Mouse (Mus musculus): Measurements from ENCODE around the gene Oat. TPM values are rescaled to one million over a fixed set of nuclear protein-coding genes. Genes with fewer than 3 reads are reported as not detected.

The Oat gene
- polyA plus RNA-seq, 1 experiment from 2014 or later, result 270 TPM

- H3K4me3 ChIP-seq (ENCODE audit: low read depth, low read length), result no peak overlapping the region
- WGBS, result 40% methylated on average over 5 of the region's 5 CpGs
- no peaks in the 10 kb centered on the region for H3K4me1 ChIP-seq (ENCODE audit: insufficient read depth)
- ATAC-seq (ENCODE audit: insufficient read depth), result no peak
- H3K27me3 ChIP-seq (ENCODE audit: insufficient read depth, low read length), result peaks cover 4% of the 10 kb centered on the region; the same call in 1 of the 2 replicates
- H3K9me3 ChIP-seq (ENCODE audit: low read depth, low read length), result no peaks in the 10 kb centered on the region
- no peak for DNase-seq
- H3K36me3 ChIP-seq (ENCODE audit: insufficient read depth), result no peaks in the 10 kb centered on the region
- no peak for TF ChIP-seq CTCF (IDR thresholded peaks at IDR 0.05; ENCODE audit: low read depth)
- H3K27ac ChIP-seq (ENCODE audit: low read depth), result no peak overlapping the region
- no peak overlapping the region for H3K4me2 ChIP-seq
- no peak overlapping the region for H3K9ac ChIP-seq
These were observed 13.4 kb upstream of the Oat start for GRCm38 (mm10) chr7:132589610-132590009.

GRCm38 (mm10) chr7:132587167-132587566 lies 11.0 kb upstream of the Oat start:
- peak; percentile 19 for DNase-seq
- H3K9me3 ChIP-seq (ENCODE audit: low read depth, low read length), result no peaks in the 10 kb centered on the region
- no peak overlapping the region for H3K4me2 ChIP-seq
- no peaks in the 10 kb centered on the region for H3K36me3 ChIP-seq (ENCODE audit: insufficient read depth)
- WGBS, result 38% methylated on average over 5 of the region's 5 CpGs
- no peak overlapping the region for H3K9ac ChIP-seq
- H3K27ac ChIP-seq (ENCODE audit: low read depth), result no peak overlapping the region
- no peak overlapping the region for H3K4me3 ChIP-seq (ENCODE audit: low read depth, low read length)
- TF ChIP-seq CTCF (IDR thresholded peaks at IDR 0.05; ENCODE audit: low read depth), result no peak
- ATAC-seq (ENCODE audit: insufficient read depth), result no peak
- no peaks in the 10 kb centered on the region for H3K4me1 ChIP-seq (ENCODE audit: insufficient read depth)
- H3K27me3 ChIP-seq (ENCODE audit: insufficient read depth, low read length), result no peaks in the 10 kb centered on the region

GRCm38 (mm10) chr7:132585695-132586491 lies 9.7 kb upstream of the Oat start:
- ATAC-seq (ENCODE audit: insufficient read depth), result no peak
- no peak overlapping the region for H3K27ac ChIP-seq (ENCODE audit: low read depth)
- no peaks in the 10 kb centered on the region for H3K27me3 ChIP-seq (ENCODE audit: insufficient read depth, low read length)
- H3K36me3 ChIP-seq (ENCODE audit: insufficient read depth), result no peaks in the 10 kb centered on the region
- DNase-seq, result no peak
- TF ChIP-seq CTCF (IDR thresholded peaks at IDR 0.05; ENCODE audit: low read depth), result no peak
- H3K9ac ChIP-seq, result no peak overlapping the region
- no peaks in the 10 kb centered on the region for H3K9me3 ChIP-seq (ENCODE audit: low read depth, low read length)
- no peak overlapping the region for H3K4me2 ChIP-seq
- no peaks in the 10 kb centered on the region for H3K4me1 ChIP-seq (ENCODE audit: insufficient read depth)
- WGBS, result 39% methylated on average over 3 of the region's 3 CpGs
- H3K4me3 ChIP-seq (ENCODE audit: low read depth, low read length), result no peak overlapping the region

DNA sequence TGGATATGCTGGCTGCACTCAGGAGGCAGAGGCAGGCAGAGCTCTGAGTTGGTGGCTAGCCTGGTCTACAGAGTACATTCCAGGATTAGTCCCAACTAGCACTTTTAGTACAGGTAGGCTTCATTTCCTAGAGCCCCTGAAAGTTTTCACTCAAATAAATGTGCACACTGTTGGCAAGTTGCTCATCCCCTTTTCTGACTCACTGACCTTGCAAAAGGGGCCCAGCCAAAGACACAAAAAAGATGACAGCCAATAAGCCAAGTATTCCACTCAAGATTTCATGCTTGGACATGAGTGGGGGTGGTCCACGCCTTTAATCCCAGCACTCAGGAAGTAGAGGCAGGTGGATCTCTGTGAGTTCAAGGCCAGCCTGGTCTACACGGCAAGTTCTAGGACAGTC lies 5.2 kb upstream of the Oat start:
- Histone ChIP-seq H3K27me3 (ENCODE audit: insufficient read depth, low read length) (no peaks in the 10 kb centered on the region), H3K4me1 (ENCODE audit: insufficient read depth) (no peaks in the 10 kb centered on the region), H3K9me3 (ENCODE audit: low read depth, low read length) (no peaks in the 10 kb centered on the region), H3K36me3 (ENCODE audit: insufficient read depth) (no peaks in the 10 kb centered on the region), H3K9ac (no peak overlapping the region), H3K27ac (ENCODE audit: low read depth) (no peak overlapping the region), H3K4me2 (no peak overlapping the region), H3K4me3 (ENCODE audit: low read depth, low read length) (no peak overlapping the region)
- DNase-seq (no peak), ATAC-seq (ENCODE audit: insufficient read depth) (no peak)
- 85% methylated on average over 2 of the region's 2 CpGs for WGBS
- TF ChIP-seq CTCF (IDR thresholded peaks at IDR 0.05; ENCODE audit: low read depth), result no peak

DNA sequence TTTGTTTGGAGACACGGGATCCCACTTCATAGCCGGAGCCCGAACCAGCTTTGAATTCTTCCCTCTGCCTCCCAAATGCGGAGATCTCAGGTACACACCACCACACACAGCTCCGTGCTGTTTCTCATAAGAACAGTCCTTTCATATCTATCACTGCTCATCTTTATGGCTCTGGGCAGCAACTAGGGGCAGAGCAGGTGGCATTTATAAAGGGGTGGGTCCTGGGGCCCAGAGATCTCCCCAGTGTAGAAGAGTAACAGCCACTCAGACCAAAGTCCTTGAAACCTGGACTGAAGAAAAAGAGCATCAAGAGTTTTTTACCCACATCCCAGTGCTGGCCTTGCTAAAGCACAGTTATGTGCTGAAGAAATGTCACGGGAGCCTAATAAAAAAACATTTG lies 4.3 kb upstream of the Oat start:
- WGBS, result 49% methylated on average over 6 of the region's 6 CpGs
- Histone ChIP-seq H3K27ac (ENCODE audit: low read depth) (no peak overlapping the region), H3K9ac (no peak overlapping the region), H3K27me3 (ENCODE audit: insufficient read depth, low read length) (no peaks in the 10 kb centered on the region), H3K4me3 (ENCODE audit: low read depth, low read length) (no peak overlapping the region), H3K4me2 (no peak overlapping the region), H3K4me1 (ENCODE audit: insufficient read depth) (no peaks in the 10 kb centered on the region), H3K9me3 (ENCODE audit: low read depth, low read length) (no peaks in the 10 kb centered on the region), H3K36me3 (ENCODE audit: insufficient read depth) (no peaks in the 10 kb centered on the region)
- ATAC-seq (ENCODE audit: insufficient read depth) (no peak), DNase-seq (no peak)
- TF ChIP-seq CTCF (IDR thresholded peaks at IDR 0.05; ENCODE audit: low read depth), result no peak

DNA sequence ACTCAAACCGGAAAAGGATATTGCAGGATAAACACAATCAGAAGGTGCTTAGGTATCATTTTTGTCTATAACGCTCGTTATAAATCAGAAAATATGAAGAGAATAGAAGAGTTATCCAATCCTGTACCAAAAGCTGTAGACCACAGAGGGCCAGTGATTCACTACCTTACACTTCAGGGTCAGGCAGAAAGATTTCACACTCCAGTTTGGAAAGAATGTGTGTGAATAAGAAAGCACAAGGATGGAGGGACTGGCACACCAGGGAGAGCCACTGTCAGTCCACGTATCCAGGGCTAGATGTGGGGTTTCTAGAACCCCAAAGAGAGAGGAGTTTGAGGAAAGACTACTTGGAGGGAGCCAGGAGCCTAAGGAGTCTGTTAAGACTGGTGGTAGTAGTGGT lies 693 bp upstream of the Oat start:
- WGBS, result 38% methylated on average over 4 of the region's 4 CpGs
- peak overlapping the region; percentile 62 for H3K4me2 ChIP-seq
- ATAC-seq (ENCODE audit: insufficient read depth) (no peak), DNase-seq (no peak)
- no peaks in the 10 kb centered on the region for H3K36me3 ChIP-seq (ENCODE audit: insufficient read depth)
- TF ChIP-seq CTCF (IDR thresholded peaks at IDR 0.05; ENCODE audit: low read depth), result no peak
- H3K9ac ChIP-seq, result peak overlapping the region; percentile 47
- 0 out of 2 replicates have a peak, but pooled peaks cover 2% of the 10 kb centered on the region for H3K4me1 ChIP-seq (ENCODE audit: insufficient read depth)
- H3K27ac ChIP-seq (ENCODE audit: low read depth), result peak overlapping the region; percentile 98
- peak overlapping the region; percentile 57; the same call in 1 of the 2 replicates for H3K4me3 ChIP-seq (ENCODE audit: low read depth, low read length)
- H3K9me3 ChIP-seq (ENCODE audit: low read depth, low read length), result no peaks in the 10 kb centered on the region
- no peaks in the 10 kb centered on the region for H3K27me3 ChIP-seq (ENCODE audit: insufficient read depth, low read length)

DNA sequence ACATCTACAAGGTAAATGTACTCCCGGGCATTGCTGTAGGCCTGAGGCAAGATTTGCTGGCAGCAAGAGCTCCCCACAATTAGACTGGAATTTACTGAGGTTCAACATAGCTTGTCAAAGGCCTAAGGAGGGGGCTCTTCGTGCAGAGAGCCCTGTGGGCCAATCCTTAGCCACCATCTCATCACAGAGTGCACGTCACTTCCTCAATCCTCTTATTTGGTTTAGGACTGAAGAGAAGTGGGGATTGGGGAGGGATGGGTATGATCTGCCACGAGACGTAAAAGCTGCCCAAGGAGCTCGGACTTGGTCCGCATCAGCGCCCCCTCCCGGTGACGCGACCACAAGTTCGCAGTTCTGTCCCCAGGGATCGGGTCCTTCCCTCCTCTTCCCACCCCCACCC lies 575 bp downstream of the Oat start:
- ATAC-seq (ENCODE audit: insufficient read depth), result peak; percentile 96
- no peaks in the 10 kb centered on the region for H3K27me3 ChIP-seq (ENCODE audit: insufficient read depth, low read length)
- H3K9me3 ChIP-seq (ENCODE audit: low read depth, low read length), result no peaks in the 10 kb centered on the region
- peaks cover 10% of the 10 kb centered on the region for H3K4me1 ChIP-seq (ENCODE audit: insufficient read depth)
- peak overlapping the region; percentile 98 for H3K27ac ChIP-seq (ENCODE audit: low read depth)
- H3K9ac ChIP-seq, result peak overlapping the region; percentile 72
- peak overlapping the region; percentile 57 for H3K4me3 ChIP-seq (ENCODE audit: low read depth, low read length)
- under 1% methylated on average over 13 of the region's 13 CpGs for WGBS
- DNase-seq, result peak; percentile 96
- H3K4me2 ChIP-seq, result peak overlapping the region; percentile 62
- H3K36me3 ChIP-seq (ENCODE audit: insufficient read depth), result 0 out of 2 replicates have a peak, but pooled peaks cover 1% of the 10 kb centered on the region
- peak; percentile 70 for TF ChIP-seq CTCF (IDR thresholded peaks at IDR 0.05; ENCODE audit: low read depth)

Data from lung, embryonic 14.5 days (tissue).